Mouse (Mus musculus) layer of hippocampus, postnatal 10 days (tissue): ENCODE data around the gene Deup1. TPM values are rescaled to one million over a fixed set of nuclear protein-coding genes. Genes with fewer than 3 reads are reported as not detected.

Experiments
- DNase-seq, 2 experiments: peaks; one replicate each; pipeline ENCODE4 v3.0.0; 2021; ENCODE audit warnings: low spot score in 2 of 2
- total RNA-seq, 2 experiments: library from RNA; stranded (reverse); gene quantifications; 2 replicates each; pipeline ENCODE4 v1.2.3; 2021

Deup1 gene
- total RNA-seq, 2 experiments from 2014 or later, result 1.6 to 1.8 TPM

DNA sequence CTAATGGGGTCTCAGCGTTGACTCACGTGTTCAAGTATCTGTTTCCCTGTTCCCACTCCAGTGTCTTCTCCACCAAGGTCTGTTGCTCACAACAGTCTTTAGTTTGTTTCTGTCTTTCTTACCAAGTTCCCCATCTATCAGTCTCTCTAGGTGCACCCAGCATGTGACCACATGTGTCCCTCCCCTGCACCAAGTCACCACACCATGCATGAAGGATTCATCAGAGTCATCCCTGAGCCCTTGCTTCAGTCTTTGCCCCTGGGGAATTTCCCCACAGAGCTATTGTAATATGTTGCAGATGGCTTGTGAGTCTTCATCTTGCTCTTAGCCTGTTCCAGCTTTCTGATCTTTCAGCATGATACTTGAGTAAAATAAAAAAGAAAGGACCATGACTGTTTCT lies 93.6 kb downstream of the Deup1 start:
- DNase-seq, result no peak

- no peak for DNase-seq
Measured at GRCm38 (mm10) chr9:15533336-15534070, 94.2 kb downstream of the Deup1 start.

GRCm38 (mm10) chr9:15531204-15531603 lies 96.5 kb downstream of the Deup1 start:
- DNase-seq, result no peak

- no peak for DNase-seq
Measured at GRCm38 (mm10) chr9:15529965-15530320, 97.8 kb downstream of the Deup1 start.

DNA sequence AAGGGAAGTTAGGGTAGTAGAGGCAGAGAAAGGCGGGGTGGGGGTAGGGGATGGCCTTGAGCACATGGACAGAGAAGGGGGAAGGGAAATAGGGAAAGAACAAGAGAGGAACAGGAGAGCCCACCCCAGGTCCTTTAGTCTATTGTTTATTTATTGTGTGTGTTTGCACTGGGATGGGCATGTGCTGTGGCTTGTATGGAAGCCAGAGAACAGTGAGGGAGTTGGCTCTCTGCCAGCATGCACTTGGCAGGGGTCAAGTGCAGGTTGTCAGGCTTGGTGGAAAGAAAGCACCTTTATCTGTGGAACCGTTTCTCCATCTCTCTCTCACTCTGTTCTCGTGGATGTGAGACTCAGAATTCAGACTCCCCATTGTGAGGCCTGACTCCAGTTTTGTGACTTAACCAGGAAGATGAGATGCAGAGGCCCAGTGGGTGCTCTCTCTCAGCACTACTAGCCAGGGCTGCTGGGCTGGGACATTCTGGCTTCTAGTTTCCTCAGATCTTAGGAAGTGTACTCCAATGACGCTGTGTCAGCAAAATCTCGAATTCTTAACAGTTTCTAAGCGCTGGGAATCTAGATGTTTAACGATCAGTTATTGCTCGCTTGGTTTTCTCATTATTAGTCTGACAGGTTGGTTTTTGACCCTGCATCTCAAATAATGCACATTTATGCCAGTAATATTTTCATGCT lies 98.3 kb downstream of the Deup1 start:
- DNase-seq, result peak in 1 of 2 experiments; percentile 32

- DNase-seq, result no peak
Measured at GRCm38 (mm10) chr9:15528368-15528767, 99.4 kb downstream of the Deup1 start.

DNA sequence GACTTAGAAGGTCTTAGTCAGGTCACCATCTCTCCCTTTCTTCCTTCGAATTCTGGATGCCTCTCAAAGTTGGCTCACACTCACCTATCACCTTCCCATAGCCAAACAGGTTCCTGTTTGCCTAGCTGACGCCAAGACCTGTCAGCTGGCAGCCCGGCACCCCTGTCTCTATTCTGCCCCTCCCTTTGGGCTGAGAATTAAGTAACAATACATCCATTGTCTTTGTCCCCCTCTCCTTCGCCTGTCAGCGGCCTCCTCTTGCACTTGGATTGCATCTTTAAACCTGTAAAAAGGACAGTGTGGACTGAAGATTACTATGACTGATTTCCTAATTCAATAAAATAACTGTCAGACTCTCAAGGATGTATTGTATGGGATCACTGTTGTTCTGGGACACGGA lies 99.9 kb downstream of the Deup1 start:
- DNase-seq, result no peak

- peak; percentile 25 to 43 for DNase-seq
Measured at GRCm38 (mm10) chr9:15526539-15526938, 101.2 kb downstream of the Deup1 start.

DNA sequence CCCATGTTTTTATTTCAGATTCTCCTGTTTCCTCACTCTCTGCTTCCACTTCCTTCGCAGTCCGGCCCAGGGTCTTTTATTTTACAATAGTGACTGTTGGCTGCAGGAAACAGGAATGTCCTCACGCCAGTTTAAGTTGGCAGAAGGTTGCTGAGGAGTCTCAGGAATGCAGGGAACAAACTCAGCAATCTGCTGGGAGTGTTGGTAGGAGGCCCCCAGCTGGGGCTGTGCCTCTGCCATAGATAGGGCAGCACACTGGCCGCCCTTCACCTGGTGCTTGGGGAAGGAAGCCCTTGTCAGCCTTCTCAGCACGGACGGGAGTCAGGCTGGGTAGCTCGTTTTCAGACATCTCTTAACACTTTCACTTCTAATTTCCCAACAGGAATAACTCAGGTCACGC lies 102.5 kb downstream of the Deup1 start:
- no peak for DNase-seq

- DNase-seq, result no peak
Measured at GRCm38 (mm10) chr9:15523646-15524045, 104.1 kb downstream of the Deup1 start.

- DNase-seq, result no peak
Measured at GRCm38 (mm10) chr9:15522887-15523286, 104.8 kb downstream of the Deup1 start.

GRCm38 (mm10) chr9:15522348-15522747 lies 105.4 kb downstream of the Deup1 start:
- DNase-seq, result no peak

DNA sequence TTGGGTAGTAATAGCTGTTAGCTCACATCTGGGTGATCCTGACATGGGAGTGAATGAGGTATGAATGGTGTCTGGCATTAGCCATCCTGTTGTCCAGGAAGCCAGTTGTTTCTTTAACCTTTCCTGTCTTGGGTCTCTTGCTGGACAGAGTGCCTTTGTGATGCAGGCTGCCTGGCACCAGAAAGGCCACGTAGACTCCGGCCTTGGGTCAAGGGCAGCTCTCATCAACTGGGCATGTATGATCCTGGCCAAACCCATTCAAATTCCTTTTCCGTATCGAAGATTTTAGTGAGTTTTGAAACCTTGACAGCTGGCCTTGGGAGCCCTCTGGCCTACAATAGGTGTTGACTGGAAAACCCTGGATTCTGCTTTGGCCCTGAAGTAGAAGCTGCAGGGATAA lies 109.8 kb downstream of the Deup1 start:
- no peak for DNase-seq

DNA sequence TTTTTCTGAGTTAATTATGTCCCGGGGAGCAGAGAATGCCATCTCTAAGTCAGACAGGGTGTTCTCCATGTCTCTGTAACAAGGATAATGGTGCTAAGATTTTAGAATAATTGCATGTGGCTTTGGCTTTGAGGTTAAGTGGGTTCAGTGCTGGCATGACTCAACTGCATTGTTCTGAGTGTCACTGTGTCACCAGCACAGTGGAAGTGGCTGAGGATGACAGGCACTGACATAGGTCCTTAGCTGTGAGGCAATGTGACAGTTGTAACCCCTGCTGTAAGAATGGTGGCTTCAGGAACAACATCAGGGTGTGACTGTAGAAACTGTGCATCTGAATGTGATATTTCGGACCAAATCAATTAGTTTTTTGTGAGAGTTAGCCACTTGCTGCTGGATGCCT lies 111.7 kb downstream of the Deup1 start:
- no peak for DNase-seq

DNA sequence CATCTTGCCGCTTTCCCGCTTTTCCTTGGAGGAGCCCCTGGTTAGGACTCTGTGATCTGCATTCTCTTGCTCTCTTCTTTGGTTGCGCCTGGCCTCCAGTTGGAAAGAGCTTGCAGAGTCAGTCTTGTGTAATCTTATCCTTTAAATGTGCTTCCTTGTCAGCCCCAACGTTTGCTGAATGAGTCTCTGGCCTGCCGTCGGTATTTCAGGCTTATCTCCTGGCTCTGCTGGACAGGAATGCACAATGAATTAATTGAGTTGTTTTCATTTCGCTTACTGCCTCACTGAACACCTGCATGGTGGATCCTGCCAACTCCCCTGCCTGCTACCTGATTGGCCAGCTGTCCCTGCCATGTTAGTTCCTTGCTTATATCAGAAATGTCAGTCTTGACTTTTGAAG lies 114.8 kb downstream of the Deup1 start:
- DNase-seq, result no peak

GRCm38 (mm10) chr9:15510557-15511310 lies 117.0 kb downstream of the Deup1 start:
- DNase-seq, result no peak

Other genes with a start within 250 kb of the Deup1 start
- 1 to 10 TPM; 5.5 to 8.7 TPM for gene Smco4, start 134.5 kb downstream of the Deup1 start, total RNA-seq
- gene Slc36a4, start 81.8 kb upstream of the Deup1 start, total RNA-seq, result 10 to 100 TPM; 47.5 to 49.1 TPM
- not detected for gene Mtnr1b, start 246.6 kb upstream of the Deup1 start, total RNA-seq